Mouse (Mus musculus) heart, embryonic 13.5 days (tissue): ENCODE data around the gene Gm37419. TPM values are rescaled to one million over a fixed set of nuclear protein-coding genes. Genes with fewer than 3 reads are reported as not detected.

ENCODE experiments used
- ATAC-seq: fragments of 200-750 bp; cut with Nextera tagmentation; 2 replicates; pipeline ENCODE4 v1.8.0; 2017; ENCODE audit warnings: moderate TSS enrichment; ENCODE audit not compliant: insufficient number of reproducible peaks, low FRiP score, low TSS enrichment; ENCODE audit errors: extremely low read depth
- H3K27ac ChIP-seq: fragments of 300-500 bp; sonication (generic); replicated peaks from 2 replicates; pipeline ENCODE4 v1.5.1; 2015; ENCODE audit warnings: moderate library complexity, mild to moderate bottlenecking, inconsistent platforms
- H3K27me3 ChIP-seq: fragments of 300-500 bp; sonication (generic); replicated peaks from 2 replicates; pipeline ENCODE4 v1.6.1; 2015; ENCODE audit warnings: mild to moderate bottlenecking, inconsistent platforms
- H3K36me3 ChIP-seq: fragments of 300-500 bp; sonication (generic); 2 replicates; pipeline ENCODE4 v1.6.1; 2015; ENCODE audit warnings: mild to moderate bottlenecking, inconsistent platforms
- H3K4me1 ChIP-seq: fragments of 300-500 bp; sonication (generic); 2 replicates; pipeline ENCODE4 v1.6.1; 2015; ENCODE audit warnings: inconsistent platforms
- H3K4me2 ChIP-seq: fragments of 300-500 bp; sonication (generic); 2 replicates; pipeline ENCODE4 v1.6.1; 2015; ENCODE audit warnings: inconsistent platforms, mild to moderate bottlenecking, moderate library complexity
- H3K4me3 ChIP-seq: fragments of 300-500 bp; sonication (generic); 2 replicates; pipeline ENCODE4 v1.5.1; 2015; ENCODE audit warnings: moderate library complexity, mild to moderate bottlenecking, inconsistent platforms
- H3K9ac ChIP-seq: fragments of 300-500 bp; sonication (generic); 2 replicates; pipeline ENCODE4 v1.6.1; 2015; ENCODE audit warnings: inconsistent platforms, mild to moderate bottlenecking, moderate library complexity
- H3K9me3 ChIP-seq: fragments of 300-500 bp; sonication (generic); 2 replicates; pipeline ENCODE4 v1.6.1; 2016; ENCODE audit warnings: inconsistent platforms
- WGBS: fragments of 180-500 bp; shearing (Covaris S2); methylation state at CpG from one replicate; pipeline ENCODE4 v1.1.7; 2015; ENCODE audit warnings: mixed read lengths; 5-methylcytosine and 5-hydroxymethylcytosine counted together
- polyA plus RNA-seq: library from polyadenylated mRNA; unstranded; fragments of >200 nt; fragmentation: Nextera tagmentation; extraction: Ambion mirVana; gene quantifications from 2 replicates; pipeline ENCODE4 v1.2.1, GENCODE M21; 2015

Gm37419 gene
- polyA plus RNA-seq, 1 experiment from 2014 or later: not detected

DNA sequence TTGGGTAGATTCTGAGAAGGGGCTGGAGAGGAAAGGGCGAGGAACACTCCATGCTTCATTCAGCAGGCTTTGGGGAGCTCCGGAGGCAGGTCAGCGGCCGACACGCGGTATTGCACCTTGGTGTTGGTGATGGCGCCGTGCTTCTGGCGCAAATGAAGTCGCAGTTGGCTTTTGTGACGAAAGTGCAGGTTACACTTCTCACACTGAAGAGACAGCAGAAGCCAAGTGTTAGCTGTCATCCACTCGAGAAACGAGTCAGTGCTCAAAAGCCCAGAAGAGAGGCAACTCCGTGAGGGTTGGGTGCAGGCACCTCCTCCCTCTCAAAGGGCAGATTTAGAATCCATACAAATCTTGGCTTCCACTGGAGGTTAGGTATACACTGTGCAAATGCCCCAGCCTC is 22.2 kb upstream of the Gm37419 start:
- Histone ChIP-seq H3K9me3 (no peaks in the 10 kb centered on the region), H3K36me3 (peaks cover 12% of the 10 kb centered on the region), H3K27me3 (no peaks in the 10 kb centered on the region), H3K4me2 (no peak overlapping the region), H3K4me3 (no peak overlapping the region), H3K4me1 (peaks cover 21% of the 10 kb centered on the region), H3K27ac (no peak overlapping the region), H3K9ac (no peak overlapping the region)
- WGBS: 74% methylated on average over 14 of the region's 14 CpGs
- ATAC-seq: no peak

DNA sequence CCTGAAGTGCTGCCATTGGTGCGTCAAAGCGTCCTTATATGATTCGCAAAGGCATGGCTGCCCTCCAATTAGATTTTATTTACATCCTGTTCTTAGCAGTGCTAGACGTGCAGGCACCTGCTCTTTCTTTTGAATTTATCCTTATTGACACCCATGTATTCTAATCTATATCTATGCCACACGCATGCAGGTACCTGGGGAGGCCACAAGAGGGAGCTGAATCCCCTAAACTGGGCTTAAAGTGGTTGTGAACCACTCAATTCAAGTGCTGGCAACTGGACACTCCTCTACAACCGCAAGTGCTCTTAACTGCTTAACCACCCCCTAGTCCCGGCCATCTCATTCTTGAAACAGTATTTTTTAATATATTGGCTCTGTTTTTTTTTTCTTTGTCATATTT is 21.0 kb upstream of the Gm37419 start:
- no peak for ATAC-seq
- Histone ChIP-seq H3K27me3 (no peaks in the 10 kb centered on the region), H3K27ac (no peak overlapping the region), H3K36me3 (peaks cover 12% of the 10 kb centered on the region), H3K4me2 (no peak overlapping the region), H3K9me3 (no peaks in the 10 kb centered on the region), H3K4me1 (peaks cover 29% of the 10 kb centered on the region), H3K9ac (no peak overlapping the region), H3K4me3 (no peak overlapping the region)
- 77% methylated on average over 7 of the region's 7 CpGs for WGBS

DNA sequence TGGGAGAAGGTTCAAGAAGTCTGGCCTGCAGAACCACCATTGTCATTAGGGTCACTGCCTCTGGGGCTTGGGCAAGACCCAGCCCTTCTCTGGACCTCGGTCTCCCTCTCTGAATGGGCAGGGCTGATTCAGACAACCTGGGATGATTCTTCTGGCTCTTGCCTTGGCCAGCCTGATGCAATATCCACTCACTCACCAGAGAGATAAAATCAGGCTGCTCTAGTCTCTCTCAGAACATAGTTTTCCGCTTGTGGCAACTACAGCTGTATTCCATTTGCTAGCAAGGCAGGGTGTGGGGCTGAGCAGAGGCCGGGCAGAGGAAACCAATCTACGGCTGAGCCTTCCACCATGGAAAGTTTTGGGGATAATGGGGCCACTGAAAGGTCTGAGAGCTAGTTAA is 19.4 kb upstream of the Gm37419 start:
- Histone ChIP-seq H3K36me3 (peaks cover 12% of the 10 kb centered on the region), H3K9me3 (no peaks in the 10 kb centered on the region), H3K27me3 (no peaks in the 10 kb centered on the region), H3K4me1 (peaks cover 44% of the 10 kb centered on the region), H3K4me2 (no peak overlapping the region), H3K4me3 (no peak overlapping the region), H3K9ac (no peak overlapping the region), H3K27ac (no peak overlapping the region)
- 68% methylated on average over 4 of the region's 4 CpGs for WGBS
- no peak for ATAC-seq

DNA sequence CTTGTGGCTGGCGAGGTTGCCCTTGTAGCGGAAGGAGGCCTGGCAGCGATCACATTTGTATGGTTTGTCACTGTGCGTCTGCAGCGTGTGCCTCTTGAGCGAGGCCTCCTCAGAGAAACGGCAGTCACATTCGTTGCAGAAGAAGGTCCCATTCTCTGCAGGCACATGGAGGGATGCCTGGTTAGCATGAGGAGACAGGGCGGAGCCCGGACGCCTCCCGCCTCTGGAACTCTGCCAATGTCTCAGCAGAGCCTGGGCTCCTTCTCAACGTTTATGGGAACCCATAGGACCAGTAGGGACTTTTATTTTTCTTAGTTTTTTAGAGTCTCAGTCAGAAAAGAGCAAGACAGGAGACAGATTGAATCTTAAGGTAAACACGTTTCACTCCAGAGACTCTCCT is 18.4 kb upstream of the Gm37419 start:
- Histone ChIP-seq H3K9me3 (no peaks in the 10 kb centered on the region), H3K4me1 (peaks cover 38% of the 10 kb centered on the region), H3K9ac (no peak overlapping the region), H3K27me3 (no peaks in the 10 kb centered on the region; the same call in 1 of the 2 replicates), H3K36me3 (peaks cover 12% of the 10 kb centered on the region), H3K4me3 (no peak overlapping the region), H3K27ac (no peak overlapping the region), H3K4me2 (no peak overlapping the region)
- 62% methylated on average over 14 of the region's 14 CpGs for WGBS
- ATAC-seq: no peak

DNA sequence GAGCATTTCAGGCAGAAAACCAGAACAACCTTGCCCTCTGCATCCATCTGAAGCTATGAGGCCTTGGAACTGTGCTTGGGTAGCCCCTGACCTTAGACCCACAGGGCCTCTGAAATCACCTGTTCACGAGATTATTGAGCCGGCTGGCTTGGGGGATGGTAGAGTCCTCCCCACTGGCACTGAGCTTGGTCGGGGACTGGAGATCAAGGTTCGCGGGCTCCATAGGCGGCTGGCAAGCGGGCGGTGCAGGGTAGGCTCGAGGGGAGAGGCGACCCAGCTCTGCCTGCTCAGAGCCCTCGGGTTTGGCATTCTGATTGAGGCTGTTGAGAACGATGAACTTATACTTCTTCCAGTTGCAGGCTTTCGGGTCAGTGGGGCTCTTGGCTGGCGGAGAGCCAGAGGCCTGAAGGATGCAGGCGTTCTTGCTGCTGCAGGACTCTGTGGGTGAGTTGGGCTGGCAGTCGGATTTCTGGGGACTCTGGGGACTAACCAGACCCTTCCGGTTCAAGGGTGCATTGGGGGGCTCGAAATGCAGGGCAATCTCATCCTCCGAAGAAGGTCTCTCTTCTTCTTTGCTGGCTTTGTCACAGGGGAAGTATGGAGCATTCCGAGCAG is 16.0 kb upstream of the Gm37419 start:
- H3K27me3 ChIP-seq: no peaks in the 10 kb centered on the region; the same call in 1 of the 2 replicates
- WGBS: 71% methylated on average over 20 of the region's 20 CpGs
- H3K27ac ChIP-seq: no peak overlapping the region
- peaks cover 38% of the 10 kb centered on the region for H3K4me1 ChIP-seq
- H3K4me2 ChIP-seq: no peak overlapping the region
- no peak overlapping the region for H3K9ac ChIP-seq
- no peak for ATAC-seq
- peaks cover 11% of the 10 kb centered on the region for H3K36me3 ChIP-seq
- H3K4me3 ChIP-seq: no peak overlapping the region
- no peaks in the 10 kb centered on the region for H3K9me3 ChIP-seq

DNA sequence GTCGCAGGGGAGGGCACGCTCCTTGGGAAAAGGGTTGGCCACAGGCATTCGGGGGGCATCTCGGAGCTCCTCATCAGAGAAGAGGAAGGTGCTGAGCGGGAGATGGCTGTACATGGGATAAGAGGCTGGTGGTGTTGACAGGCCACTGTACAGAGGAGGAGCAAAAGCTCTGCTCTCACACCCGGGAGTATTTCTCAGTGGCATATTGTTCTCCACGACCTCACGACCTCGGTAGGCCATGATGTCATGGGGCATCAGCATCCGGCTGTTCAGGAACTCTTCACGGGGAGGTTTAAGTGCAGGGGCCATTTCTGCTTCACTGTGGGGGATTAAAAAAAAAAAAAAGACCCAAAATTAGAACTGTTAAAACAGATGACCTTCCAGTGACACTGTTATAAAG is 15.4 kb upstream of the Gm37419 start:
- Histone ChIP-seq H3K9ac (no peak overlapping the region), H3K4me3 (no peak overlapping the region), H3K27ac (no peak overlapping the region), H3K4me1 (peaks cover 38% of the 10 kb centered on the region), H3K9me3 (no peaks in the 10 kb centered on the region), H3K4me2 (no peak overlapping the region), H3K27me3 (no peaks in the 10 kb centered on the region; the same call in 1 of the 2 replicates), H3K36me3 (peaks cover 4% of the 10 kb centered on the region)
- WGBS: 33% methylated on average over 11 of the region's 11 CpGs
- no peak for ATAC-seq

DNA sequence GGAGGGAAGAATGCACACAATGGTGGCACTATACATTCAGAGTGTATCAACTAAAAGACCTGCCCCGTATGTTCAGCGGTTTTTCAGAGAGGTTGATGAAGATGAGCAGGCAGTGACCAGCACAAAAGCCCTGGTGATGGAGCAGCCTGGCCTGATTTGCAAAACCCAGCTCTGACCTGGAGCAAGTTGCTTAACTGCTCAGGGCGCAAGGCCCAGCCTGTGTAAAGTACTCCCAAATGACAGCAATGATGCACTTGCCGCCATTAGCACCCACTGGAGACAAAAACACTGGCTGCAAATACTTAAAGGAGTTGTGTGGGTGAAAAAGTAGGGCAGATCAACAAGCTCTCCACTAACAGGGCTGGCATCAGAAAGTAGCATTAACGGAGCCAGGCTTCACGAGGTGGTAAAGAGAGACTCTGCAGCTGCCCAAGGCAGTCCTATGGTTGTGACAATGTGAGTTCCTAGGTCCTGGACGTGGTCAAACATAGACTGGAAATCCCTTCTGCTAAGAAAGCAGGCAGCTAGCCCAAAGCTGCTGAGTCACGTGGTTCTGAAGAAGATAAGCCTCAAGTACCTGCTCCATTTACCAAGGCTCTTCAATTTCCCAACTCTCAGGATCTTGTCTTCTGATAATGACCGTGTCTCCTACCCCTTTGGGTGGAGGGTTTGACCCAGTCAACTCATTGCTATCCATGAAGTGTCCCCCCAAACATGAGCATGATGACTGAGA is 14.5 kb upstream of the Gm37419 start:
- ATAC-seq: no peak
- 68% methylated on average over 9 of the region's 9 CpGs for WGBS
- H3K9me3 ChIP-seq: no peaks in the 10 kb centered on the region

DNA sequence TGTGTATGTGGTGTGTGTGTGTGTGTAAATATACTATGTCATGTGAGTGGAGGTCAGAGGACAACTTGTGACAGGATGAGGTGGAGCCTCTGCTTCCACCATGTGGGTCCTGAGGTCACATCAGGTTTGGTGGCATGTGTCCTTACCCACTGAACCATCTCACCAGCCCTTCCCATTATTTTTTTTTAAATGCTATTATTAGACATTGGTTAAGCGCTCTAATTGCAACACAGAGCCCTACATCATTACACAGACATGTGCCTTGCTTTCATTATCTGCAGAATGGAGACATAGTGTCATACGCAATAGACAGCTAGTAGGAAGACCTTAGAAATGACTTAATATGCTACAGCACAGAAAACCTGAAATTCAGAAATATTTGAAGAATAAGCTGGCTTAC is 12.1 kb upstream of the Gm37419 start:
- Histone ChIP-seq H3K4me2 (no peak overlapping the region), H3K27ac (no peak overlapping the region), H3K9ac (no peak overlapping the region), H3K4me3 (no peak overlapping the region), H3K4me1 (peaks cover 35% of the 10 kb centered on the region), H3K36me3 (no peaks in the 10 kb centered on the region), H3K27me3 (peaks cover 21% of the 10 kb centered on the region), H3K9me3 (no peaks in the 10 kb centered on the region)
- no peak for ATAC-seq
- 72% methylated on average over 2 of the region's 2 CpGs for WGBS

More for the DNA sequence above, 14.5 kb upstream of the Gm37419 start:
- peaks cover 38% of the 10 kb centered on the region for H3K4me1 ChIP-seq
- no peak overlapping the region for H3K4me2 ChIP-seq
- H3K36me3 ChIP-seq: no peaks in the 10 kb centered on the region
- H3K9ac ChIP-seq: no peak overlapping the region
- no peaks in the 10 kb centered on the region; the same call in 1 of the 2 replicates for H3K27me3 ChIP-seq
- H3K4me3 ChIP-seq: no peak overlapping the region
- H3K27ac ChIP-seq: no peak overlapping the region

DNA sequence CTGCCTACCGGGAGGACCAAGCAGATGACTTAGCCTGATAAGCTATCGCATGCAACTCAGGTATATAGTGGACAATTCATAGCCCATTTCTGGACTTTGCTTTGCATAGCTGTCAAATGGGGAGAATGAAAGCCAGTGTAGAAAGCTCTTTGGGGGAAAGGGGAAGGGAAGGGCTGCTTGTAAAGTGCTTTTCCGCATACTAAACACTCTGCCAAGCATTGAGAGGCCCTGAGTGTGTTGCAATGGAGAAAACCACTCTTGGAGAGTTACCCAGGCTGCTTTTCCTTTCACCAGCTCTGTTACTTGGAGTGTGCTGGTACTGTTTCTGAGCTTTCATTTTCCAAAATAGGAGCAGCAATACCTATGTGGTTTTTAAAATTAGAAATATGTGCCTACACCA is 10.6 kb upstream of the Gm37419 start:
- Histone ChIP-seq H3K4me1 (peaks cover 33% of the 10 kb centered on the region), H3K9ac (no peak overlapping the region), H3K4me2 (no peak overlapping the region), H3K36me3 (no peaks in the 10 kb centered on the region), H3K27ac (no peak overlapping the region), H3K9me3 (no peaks in the 10 kb centered on the region), H3K4me3 (no peak overlapping the region), H3K27me3 (peaks cover 21% of the 10 kb centered on the region)
- ATAC-seq: no peak
- 81% methylated on average over 3 of the region's 3 CpGs for WGBS

DNA sequence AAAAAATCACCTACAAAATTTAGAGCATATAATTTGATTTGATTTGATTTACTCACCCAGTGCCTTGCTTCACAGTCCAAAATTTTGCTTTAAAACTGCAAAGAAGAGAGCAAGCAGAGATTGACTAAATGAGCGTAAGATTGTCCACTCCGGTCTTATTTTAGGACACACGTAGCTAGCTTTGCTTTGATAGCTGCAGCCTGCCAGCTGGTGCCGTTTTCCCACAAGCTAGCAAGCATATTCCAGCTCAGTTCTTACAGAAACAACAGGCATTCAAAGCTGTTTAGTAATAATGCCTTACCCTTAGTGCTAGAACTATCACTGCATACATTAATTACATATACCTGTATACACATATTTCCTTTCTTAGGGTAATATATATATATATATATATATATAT is 9.8 kb upstream of the Gm37419 start:
- Histone ChIP-seq H3K9me3 (no peaks in the 10 kb centered on the region), H3K9ac (no peak overlapping the region), H3K27me3 (peaks cover 21% of the 10 kb centered on the region), H3K36me3 (no peaks in the 10 kb centered on the region), H3K4me2 (no peak overlapping the region), H3K4me1 (peaks cover 33% of the 10 kb centered on the region), H3K4me3 (no peak overlapping the region), H3K27ac (no peak overlapping the region)
- ATAC-seq: no peak
- WGBS: 77% methylated on average over 4 of the region's 4 CpGs

DNA sequence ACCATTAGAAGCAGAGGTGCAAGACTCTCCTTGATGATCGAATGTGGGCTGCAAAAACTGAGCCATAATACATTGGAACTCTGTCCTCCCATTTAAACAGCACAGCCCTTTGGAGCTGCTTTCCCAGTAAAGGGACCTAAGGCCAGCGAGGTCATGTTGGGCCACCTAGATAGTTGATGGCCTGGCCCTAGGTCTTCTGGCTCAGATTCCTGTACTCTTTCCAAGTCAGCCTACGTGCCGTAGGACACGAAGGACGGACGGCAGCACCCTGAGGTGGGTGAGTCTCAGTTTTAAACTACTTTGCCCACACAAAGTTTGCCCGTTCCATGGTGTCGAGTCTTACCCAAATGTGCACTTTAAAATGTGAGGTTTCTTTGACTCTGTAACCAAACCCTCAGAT is 8.8 kb upstream of the Gm37419 start:
- Histone ChIP-seq H3K4me2 (no peak overlapping the region), H3K27me3 (peaks cover 21% of the 10 kb centered on the region), H3K27ac (no peak overlapping the region), H3K9me3 (no peaks in the 10 kb centered on the region), H3K9ac (no peak overlapping the region), H3K36me3 (no peaks in the 10 kb centered on the region), H3K4me3 (no peak overlapping the region), H3K4me1 (peaks cover 33% of the 10 kb centered on the region)
- 88% methylated on average over 9 of the region's 9 CpGs for WGBS
- no peak for ATAC-seq
